Comparison of ENCODE assay signal across 8 mouse cellular contexts in genomic region chr2:91729971-91730821, GRCm38 (mm10). TPM values are rescaled to one million over a fixed set of nuclear protein-coding genes. Genes with fewer than 3 reads are reported as not detected.
DNase-seq lines count a peak whose midpoint lies in the region; ATAC-seq and TF ChIP-seq lines count a peak whose summit lies in the region.

Ambra1 (plus strand) TSS chr2:91730134.

- H3K27me3 ChIP-seq in Patski = no peaks in the 10 kb centered on the region
- H3K27me3 ChIP-seq in hindbrain, embryonic 14.5 days (ENCODE audit: control insufficient read depth, insufficient read depth, low read length) = no peaks in the 10 kb centered on the region

- H3K4me2 ChIP-seq in hindbrain, embryonic 14.5 days (replicated peaks) = peak within 1 kb of the TSS; percentile 71

- DNase-seq in Patski (ENCODE audit: low read depth, low spot score) = peak; percentile 61
- DNase-seq in cerebellum, postnatal 14 days = peak; percentile 87 to 91
- DNase-seq in frontal cortex, postnatal 25 days (ENCODE audit: low spot score in 2 of 2) = peak; percentile 71 to 79
- DNase-seq in hindbrain, embryonic 14.5 days (ENCODE audit: low spot score) = peak; percentile 98
- peak; percentile 85 to 86 for DNase-seq in layer of hippocampus, postnatal 36 days
- peak; percentile 93 for DNase-seq in lung, postnatal 36 days
- peak; percentile 97 for DNase-seq in retina, postnatal 1 day
- peak; percentile 78 to 82 for DNase-seq in urinary bladder, adult 18-20 months (ENCODE audit: low spot score in 2 of 2)

- CTCF ChIA-PET in Patski (lab: Charles Lee) = interaction anchor here (0.9 kb wide), 1 partner anchor 46 kb away, joined by 3 read pairs; no protein-coding TSS in a partner anchor

- peaks cover 9% of the 10 kb centered on the region for H3K4me1 ChIP-seq in hindbrain, embryonic 14.5 days (replicated peaks; ENCODE audit: control insufficient read depth, insufficient read depth, low read length)

- H3K4me3 ChIP-seq in hindbrain, embryonic 14.5 days (replicated peaks; ENCODE audit: low read length) = peak within 1 kb of the TSS; percentile 99

- H3K9me3 ChIP-seq in hindbrain, embryonic 14.5 days (ENCODE audit: control insufficient read depth, low read length) = no peaks in the 10 kb centered on the region

- WGBS in hindbrain, embryonic 14.5 days = under 1% methylated on average over 65 of the region's 68 CpGs

- in situ Hi-C loops in Patski (cut with MboI; ENCODE audit: low pct_unique_long_range_greater_than_20kb) = no loop called here

- POLR2A ChIA-PET in Patski (lab: Charles Lee) = interaction anchor here (1.0 kb wide), 1 partner anchor 60 kb away, joined by 3 read pairs; no protein-coding TSS in a partner anchor

- H3K9ac ChIP-seq in hindbrain, embryonic 14.5 days = peak within 1 kb of the TSS; percentile 93

- TF ChIP-seq CTCF in Patski (IDR thresholded peaks at IDR 0.05) = no peak

- peak; percentile 73 for ATAC-seq in Patski
- ATAC-seq in hindbrain, embryonic 14.5 days (ENCODE audit: low FRiP score) = peak; percentile 92

- no peaks in the 10 kb centered on the region for H3K36me3 ChIP-seq in hindbrain, embryonic 14.5 days (replicated peaks; ENCODE audit: control insufficient read depth, insufficient read depth)

- H3K27ac ChIP-seq in hindbrain, embryonic 14.5 days = peak within 1 kb of the TSS; percentile 87

RNA-seq across cellular contexts. Expression of gene Ambra1, which starts in this region (rescaled TPM):
- polyA plus RNA-seq in Patski (2021) = 27.5 TPM
- polyA plus RNA-seq in hindbrain, embryonic 14.5 days (2014; fragmentation: Nextera tagmentation; extraction: Ambion mirVana) = 20.8 and 22.2 TPM in 2 replicates
- 10 to 100 TPM; 44.7 to 49.4 TPM for total RNA-seq in layer of hippocampus, postnatal 36 days (2021)

Comparison
In these comparisons a context has a peak if more than half of its experiments do, and no peak if none do; other contexts are left out.
1. Peak in every context shown above with its lines: DNase-seq, ATAC-seq, H3K4me3 ChIP-seq and H3K27ac ChIP-seq.